Mouse (Mus musculus) stomach, embryonic 14.5 days (tissue): ENCODE data around the gene Ankrd34a. TPM values are rescaled to one million over a fixed set of nuclear protein-coding genes. Genes with fewer than 3 reads are reported as not detected.

Experiments
- ATAC-seq: fragments of 200-750 bp; cut with Nextera tagmentation; 2 replicates; pipeline ENCODE4 v1.8.0; 2017; ENCODE audit warnings: low read depth, moderate TSS enrichment; ENCODE audit not compliant: insufficient number of reproducible peaks, insufficient read depth, low FRiP score
- H3K27ac ChIP-seq: fragments of 300-500 bp; sonication (generic); 2 replicates; pipeline ENCODE4 v1.5.1; 2014; ENCODE audit warnings: mild to moderate bottlenecking, low read length, moderate library complexity, mixed read lengths
- H3K27me3 ChIP-seq: fragments of 300-500 bp; sonication (generic); 2 replicates; pipeline ENCODE4 v1.6.1; 2014; ENCODE audit warnings: low read length, control low read depth, mixed read lengths; ENCODE audit not compliant: control insufficient read depth, insufficient read depth
- H3K36me3 ChIP-seq: fragments of 300-500 bp; sonication (generic); 2 replicates; pipeline ENCODE4 v1.6.1; 2014; ENCODE audit warnings: mild to moderate bottlenecking, control low read depth, low read length, moderate library complexity, mixed read lengths; ENCODE audit not compliant: control insufficient read depth, insufficient read depth
- H3K4me1 ChIP-seq: fragments of 300-500 bp; sonication (generic); 2 replicates; pipeline ENCODE4 v1.6.1; 2014; ENCODE audit warnings: low read length, control low read depth, mixed read lengths; ENCODE audit not compliant: control insufficient read depth, insufficient read depth
- H3K4me2 ChIP-seq: fragments of 300-500 bp; sonication (generic); replicated peaks from 2 replicates; pipeline ENCODE4 v1.6.1; 2014; ENCODE audit warnings: low read depth, low read length, control low read depth
- H3K4me3 ChIP-seq: fragments of 300-500 bp; sonication (generic); 2 replicates; pipeline ENCODE4 v1.5.1; 2014; ENCODE audit warnings: low read depth, low read length, control low read depth
- H3K9ac ChIP-seq: fragments of 300-500 bp; sonication (generic); replicated peaks from 2 replicates; pipeline ENCODE4 v1.6.1; 2014; ENCODE audit warnings: low read depth, mild to moderate bottlenecking, control low read depth, low read length, moderate library complexity, mixed read lengths
- H3K9me3 ChIP-seq: fragments of 300-500 bp; sonication (generic); 2 replicates; pipeline ENCODE4 v1.6.1; 2016; ENCODE audit warnings: low read depth, low read length, control low read depth; ENCODE audit not compliant: control insufficient read depth
- WGBS: fragments of 180-500 bp; shearing (Covaris S2); extraction: QIAGEN DNeasy Blood & Tissue Kit; methylation state at CpG from one replicate; pipeline ENCODE4 v1.1.7; 2014; 5-methylcytosine and 5-hydroxymethylcytosine counted together
- polyA plus RNA-seq: library from polyadenylated mRNA; unstranded; fragments of >200 nt; fragmentation: Nextera tagmentation; extraction: Ambion mirVana; gene quantifications from 2 replicates; pipeline ENCODE4 v1.2.1, GENCODE M21; 2014

The Ankrd34a gene
- polyA plus RNA-seq, 1 experiment from 2014 or later: 2.9 TPM

- H3K27me3 ChIP-seq: no peaks in the 10 kb centered on the region
- 14% methylated on average over 16 of the region's 16 CpGs for WGBS
These were observed 16.5 kb upstream of the Ankrd34a start for GRCm38 (mm10) chr3:96579885-96580454.

GRCm38 (mm10) chr3:96581141-96581540 lies 15.3 kb upstream of the Ankrd34a start:
- Histone ChIP-seq H3K36me3 (no peaks in the 10 kb centered on the region), H3K9me3 (no peaks in the 10 kb centered on the region), H3K27me3 (no peaks in the 10 kb centered on the region), H3K4me2 (no peak overlapping the region), H3K4me1 (peaks cover 15% of the 10 kb centered on the region), H3K9ac (no peak overlapping the region), H3K4me3 (no peak overlapping the region), H3K27ac (no peak overlapping the region)
- ATAC-seq: no peak
- whole genome bisulfite sequencing: 53% methylated on average over 6 of the region's 6 CpGs

More at GRCm38 (mm10) chr3:96579885-96580454, 16.5 kb upstream of the Ankrd34a start:
- H3K9me3 ChIP-seq: no peaks in the 10 kb centered on the region
- ATAC-seq: peak; percentile 51
- no peaks in the 10 kb centered on the region for H3K36me3 ChIP-seq
- no peak overlapping the region for H3K9ac ChIP-seq
- H3K4me1 ChIP-seq: peaks cover 20% of the 10 kb centered on the region
- 0 out of 2 replicates have a peak overlapping the region, but pooled peaks have one; percentile 11 for H3K4me3 ChIP-seq
- H3K27ac ChIP-seq: no peak overlapping the region
- peak overlapping the region; percentile 37 for H3K4me2 ChIP-seq

GRCm38 (mm10) chr3:96581771-96582515 lies 14.5 kb upstream of the Ankrd34a start:
- no peak overlapping the region for H3K9ac ChIP-seq
- no peak for ATAC-seq

GRCm38 (mm10) chr3:96583386-96583785 lies 13.1 kb upstream of the Ankrd34a start:
- no peaks in the 10 kb centered on the region for H3K27me3 ChIP-seq
- H3K4me3 ChIP-seq: no peak overlapping the region
- H3K9me3 ChIP-seq: no peaks in the 10 kb centered on the region
- ATAC-seq: no peak
- no peak overlapping the region for H3K27ac ChIP-seq
- 98% methylated on average over 5 of the region's 5 CpGs for WGBS
- H3K4me1 ChIP-seq: peaks cover 2% of the 10 kb centered on the region; the same call in 1 of the 2 replicates
- H3K9ac ChIP-seq: no peak overlapping the region
- H3K36me3 ChIP-seq: no peaks in the 10 kb centered on the region
- no peak overlapping the region for H3K4me2 ChIP-seq

More at GRCm38 (mm10) chr3:96581771-96582515, 14.5 kb upstream of the Ankrd34a start:
- no peak overlapping the region for H3K4me3 ChIP-seq
- 76% methylated on average over 16 of the region's 16 CpGs for WGBS
- H3K36me3 ChIP-seq: no peaks in the 10 kb centered on the region
- H3K4me1 ChIP-seq: peaks cover 9% of the 10 kb centered on the region
- no peak overlapping the region for H3K4me2 ChIP-seq
- no peaks in the 10 kb centered on the region for H3K9me3 ChIP-seq
- no peak overlapping the region for H3K27ac ChIP-seq
- H3K27me3 ChIP-seq: no peaks in the 10 kb centered on the region

- H3K27ac ChIP-seq: no peak overlapping the region
- no peak overlapping the region for H3K9ac ChIP-seq
These were observed 5.8 kb upstream of the Ankrd34a start for GRCm38 (mm10) chr3:96590657-96591056.

GRCm38 (mm10) chr3:96593374-96593773 lies 3.1 kb upstream of the Ankrd34a start:
- Histone ChIP-seq H3K9me3 (no peaks in the 10 kb centered on the region), H3K27me3 (no peaks in the 10 kb centered on the region), H3K9ac (peak overlapping the region; percentile 62; the same call in 1 of the 2 replicates), H3K4me1 (peaks cover 17% of the 10 kb centered on the region; the same call in 1 of the 2 replicates), H3K4me2 (peak overlapping the region; percentile 75), H3K27ac (peak overlapping the region; percentile 66; the same call in 1 of the 2 replicates), H3K36me3 (no peaks in the 10 kb centered on the region), H3K4me3 (peak overlapping the region; percentile 56)
- under 1% methylated on average over 10 of the region's 10 CpGs for WGBS
- no peak for ATAC-seq

More at GRCm38 (mm10) chr3:96590657-96591056, 5.8 kb upstream of the Ankrd34a start:
- Histone ChIP-seq H3K4me2 (no peak overlapping the region), H3K27me3 (no peaks in the 10 kb centered on the region), H3K9me3 (no peaks in the 10 kb centered on the region), H3K4me1 (peaks cover 4% of the 10 kb centered on the region; the same call in 1 of the 2 replicates), H3K4me3 (no peak overlapping the region), H3K36me3 (no peaks in the 10 kb centered on the region)
- 81% methylated on average over 4 of the region's 4 CpGs for WGBS
- ATAC-seq: no peak

- Histone ChIP-seq H3K27ac (peak within 1 kb of the TSS; percentile 66; the same call in 1 of the 2 replicates), H3K4me3 (peak within 1 kb of the TSS; percentile 56), H3K27me3 (no peaks in the 10 kb centered on the region), H3K9ac (peak within 1 kb of the TSS; percentile 62), H3K4me1 (peaks cover 21% of the 10 kb centered on the region; the same call in 1 of the 2 replicates), H3K9me3 (no peaks in the 10 kb centered on the region), H3K36me3 (no peaks in the 10 kb centered on the region), H3K4me2 (peak within 1 kb of the TSS; percentile 75)
- ATAC-seq: peak; percentile 89
- WGBS: under 1% methylated on average over 37 of the region's 38 CpGs
These were observed 2.5 kb upstream of the Ankrd34a start, which contains the start of gene Polr3gl for GRCm38 (mm10) chr3:96593790-96594560. Polr3gl (minus strand) TSS chr3:96594181.

- ATAC-seq: no peak
- Histone ChIP-seq H3K9ac (no peak overlapping the region), H3K36me3 (no peaks in the 10 kb centered on the region), H3K27me3 (no peaks in the 10 kb centered on the region), H3K4me2 (no peak overlapping the region), H3K27ac (no peak overlapping the region), H3K4me1 (peaks cover 24% of the 10 kb centered on the region; the same call in 1 of the 2 replicates), H3K4me3 (no peak overlapping the region), H3K9me3 (no peaks in the 10 kb centered on the region)
- WGBS: 80% methylated on average over 5 of the region's 5 CpGs
These were observed 1.6 kb upstream of the Ankrd34a start for GRCm38 (mm10) chr3:96594851-96595250.
